Mouse (Mus musculus) lung, postnatal 0 days (tissue): ENCODE results near the gene AI464131.

Experiments
- CTCF ChIP-seq: IDR thresholded peaks from 2 replicates; pipeline ENCODE4 v1.5.1; 2016; ENCODE audit warnings: antibody characterized with exemption, mild to moderate bottlenecking
- EP300 ChIP-seq: IDR thresholded peaks from 2 replicates; pipeline ENCODE4 v1.6.1; 2016; ENCODE audit warnings: antibody characterized with exemption, mild to moderate bottlenecking, control low read depth

- TF ChIP-seq CTCF = no peak
- TF ChIP-seq EP300 = no peak
These were observed 21.0 kb upstream of the AI464131 start for GRCm38 (mm10) chr4:41523839-41524238.
